Mouse (Mus musculus) left cerebral cortex, adult 11 months (tissue): ENCODE results near the gene Cyp2c68.
"Not testable (repeated sequence)": the region's sequence is repeated elsewhere in the genome, so short reads cannot be mapped to it uniquely, and the experiment has no call there.

Experiments
- DNase-seq: peaks from one replicate; pipeline ENCODE4 v3.0.0; 2022; ENCODE audit warnings: low spot score

The Cyp2c68 gene

GRCm38 (mm10) chr19:39740920-39741319 lies at the start of gene Cyp2c68:
TSS of gene Cyp2c68 (minus strand) at chr19:39741054.
- no peak for DNase-seq

- not testable (repeated sequence) for DNase-seq
Measured at GRCm38 (mm10) chr19:39785458-39785857, 44.6 kb upstream of the Cyp2c68 start.

- DNase-seq = no peak
Measured at GRCm38 (mm10) chr19:39745357-39745756, 4.5 kb upstream of the Cyp2c68 start.

DNA sequence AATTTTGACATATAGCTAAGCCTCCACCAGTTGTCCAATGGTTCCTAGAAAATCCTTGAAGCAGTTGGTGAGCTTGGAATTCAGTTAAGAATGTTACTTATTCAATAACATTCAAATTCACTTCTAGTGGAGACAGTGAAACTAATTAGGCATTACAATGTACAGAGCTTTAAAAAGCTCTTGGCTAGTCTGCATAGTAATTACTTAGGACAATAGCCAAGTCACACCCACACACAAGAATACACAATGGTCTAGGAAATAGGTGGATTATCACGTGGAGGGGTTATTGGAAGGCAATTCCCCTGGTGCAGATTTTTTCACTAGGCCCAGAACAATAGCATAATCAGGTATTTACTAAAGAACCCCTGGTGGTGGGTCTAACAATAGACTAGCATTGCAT lies 3.5 kb upstream of the Cyp2c68 start:
- DNase-seq = not testable (repeated sequence)

GRCm38 (mm10) chr19:39711116-39711515 lies 29.7 kb downstream of the Cyp2c68 start:
- DNase-seq = not testable (repeated sequence)

GRCm38 (mm10) chr19:39665650-39666049 lies 75.2 kb downstream of the Cyp2c68 start:
- not testable (repeated sequence) for DNase-seq

DNA sequence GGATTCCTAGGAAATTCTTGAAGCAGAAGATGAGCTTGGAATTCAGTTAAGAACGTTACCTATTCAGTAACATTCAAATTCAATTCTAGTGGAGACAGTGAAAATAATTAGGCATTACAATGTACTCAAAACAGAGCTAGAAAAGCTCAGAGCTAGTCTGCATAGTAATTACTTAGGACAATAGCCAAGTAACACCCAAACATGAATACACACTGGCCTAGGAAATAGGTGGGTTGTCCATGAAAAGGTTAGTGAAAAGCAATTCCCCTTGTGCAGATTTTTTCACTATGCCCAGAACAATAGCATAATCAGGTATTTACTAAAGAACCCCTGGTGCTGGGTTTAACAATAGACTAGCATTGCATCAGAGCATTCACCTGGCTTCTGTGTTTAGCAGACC lies 88.5 kb downstream of the Cyp2c68 start:
- no peak for DNase-seq

GRCm38 (mm10) chr19:39648938-39649337 lies 91.9 kb downstream of the Cyp2c68 start, which contains the start of gene Cyp2c67:
TSS of gene Cyp2c67 (minus strand) at chr19:39649051.
- no peak for DNase-seq

DNA sequence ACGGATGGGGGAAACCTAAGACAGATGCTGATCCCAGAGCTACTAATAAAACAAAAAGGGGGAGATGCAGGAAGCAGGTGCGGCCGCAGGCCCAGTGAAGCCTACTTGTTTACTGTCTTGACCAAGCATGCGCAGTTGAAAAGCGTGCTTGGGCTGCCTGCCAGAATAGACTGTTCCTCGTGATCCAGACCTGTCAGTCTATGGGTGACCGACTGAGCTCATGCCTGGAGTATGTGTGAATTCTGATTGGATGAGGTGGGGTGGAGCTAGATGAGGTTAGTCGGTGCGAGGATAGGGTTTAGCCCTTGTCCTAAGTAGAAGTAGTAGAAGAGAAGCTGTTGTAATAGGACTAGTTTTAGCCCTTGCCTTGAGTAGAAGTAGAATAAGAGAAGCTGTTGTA lies 93.3 kb downstream of the Cyp2c68 start:
- no peak for DNase-seq

GRCm38 (mm10) chr19:39644551-39644950 lies 96.3 kb downstream of the Cyp2c68 start:
- not testable (repeated sequence) for DNase-seq
